Mouse (Mus musculus) embryonic facial prominence, embryonic 11.5 days (tissue): Measurements from ENCODE around the gene Zfp800. TPM values are rescaled to one million over a fixed set of nuclear protein-coding genes. Genes with fewer than 3 reads are reported as not detected.

Source experiments
- ATAC-seq: fragments of 200-750 bp; cut with Nextera tagmentation; replicated peaks from 2 replicates; pipeline ENCODE4 v1.8.0; 2017; ENCODE audit warnings: low read depth; ENCODE audit not compliant: insufficient number of reproducible peaks, low FRiP score, low TSS enrichment
- DNase-seq: peaks from one replicate; pipeline ENCODE4 v3.0.0-alpha.2; 2015; ENCODE audit warnings: low spot score
- H3K27ac ChIP-seq: fragments of 300-500 bp; sonication (generic); replicated peaks from 2 replicates; pipeline ENCODE4 v1.5.1; 2014; ENCODE audit warnings: mild to moderate bottlenecking, low read depth, low read length, control low read depth
- H3K27me3 ChIP-seq: fragments of 300-500 bp; sonication (generic); 2 replicates; pipeline ENCODE4 v1.6.1; 2014; ENCODE audit warnings: mild to moderate bottlenecking, low read length, moderate library complexity, mixed read lengths; ENCODE audit not compliant: control insufficient read depth, insufficient read depth
- H3K36me3 ChIP-seq: fragments of 300-500 bp; sonication (generic); replicated peaks from 2 replicates; pipeline ENCODE4 v1.6.1; 2014; ENCODE audit warnings: low read depth, mild to moderate bottlenecking, low read length, moderate library complexity, mixed read lengths; ENCODE audit not compliant: control insufficient read depth, insufficient read depth
- H3K4me1 ChIP-seq: fragments of 300-500 bp; sonication (generic); 2 replicates; pipeline ENCODE4 v1.6.1; 2014; ENCODE audit warnings: low read length, mixed read lengths; ENCODE audit not compliant: control insufficient read depth, insufficient read depth
- H3K4me2 ChIP-seq: fragments of 300-500 bp; sonication (generic); 2 replicates; pipeline ENCODE4 v1.6.1; 2014; ENCODE audit warnings: low read depth, mild to moderate bottlenecking, control low read depth, low read length, moderate library complexity
- H3K4me3 ChIP-seq: fragments of 300-500 bp; sonication (generic); 2 replicates; pipeline ENCODE4 v1.5.1; 2014; ENCODE audit warnings: low read depth, low read length, control low read depth
- H3K9ac ChIP-seq: fragments of 300-500 bp; sonication (generic); replicated peaks from 2 replicates; pipeline ENCODE4 v1.6.1; 2014; ENCODE audit warnings: mild to moderate bottlenecking, control low read depth, low read length
- H3K9me3 ChIP-seq: fragments of 300-500 bp; sonication (generic); replicated peaks from 2 replicates; pipeline ENCODE4 v1.6.1; 2016; ENCODE audit warnings: mild to moderate bottlenecking, low read length, inconsistent platforms, mixed read lengths; ENCODE audit not compliant: control insufficient read depth
- WGBS: fragments of 180-500 bp; shearing (Covaris S2); extraction: QIAGEN DNeasy Blood & Tissue Kit; methylation state at CpG from one replicate; pipeline ENCODE4 v1.1.7; 2014; 5-methylcytosine and 5-hydroxymethylcytosine counted together
- polyA plus RNA-seq: library from polyadenylated mRNA; unstranded; fragments of >200 nt; fragmentation: Nextera tagmentation; extraction: Ambion mirVana; gene quantifications from 2 replicates; pipeline ENCODE4 v1.2.1, GENCODE M21; 2014

Zfp800 gene
- polyA plus RNA-seq, 1 experiment from 2014 or later, result 20.2 TPM

- Histone ChIP-seq H3K36me3 (no peaks in the 10 kb centered on the region), H3K27ac (no peak overlapping the region), H3K4me3 (no peak overlapping the region), H3K4me1 (no peaks in the 10 kb centered on the region), H3K9ac (no peak overlapping the region), H3K4me2 (no peak overlapping the region), H3K9me3 (no peaks in the 10 kb centered on the region), H3K27me3 (no peaks in the 10 kb centered on the region)
- WGBS, result 81% methylated on average over 5 of the region's 5 CpGs
- ATAC-seq (no peak), DNase-seq (no peak)
Measured at GRCm38 (mm10) chr6:28342863-28343262, 54.9 kb downstream of the Zfp800 start.

- Histone ChIP-seq H3K9me3 (no peaks in the 10 kb centered on the region), H3K4me1 (no peaks in the 10 kb centered on the region), H3K27ac (no peak overlapping the region), H3K9ac (no peak overlapping the region), H3K27me3 (no peaks in the 10 kb centered on the region), H3K4me2 (no peak overlapping the region), H3K36me3 (no peaks in the 10 kb centered on the region), H3K4me3 (no peak overlapping the region)
- no peak for DNase-seq
- ATAC-seq, result no peak
- WGBS, result 81% methylated on average over 4 of the region's 4 CpGs
Measured at GRCm38 (mm10) chr6:28341174-28341573, 56.6 kb downstream of the Zfp800 start.

GRCm38 (mm10) chr6:28339410-28339809 is 58.4 kb downstream of the Zfp800 start:
- no peak for DNase-seq
- no peak overlapping the region for H3K4me2 ChIP-seq
- no peaks in the 10 kb centered on the region for H3K4me1 ChIP-seq
- WGBS, result 83% methylated on average over 5 of the region's 5 CpGs
- H3K36me3 ChIP-seq, result no peaks in the 10 kb centered on the region
- H3K9me3 ChIP-seq, result no peaks in the 10 kb centered on the region
- H3K9ac ChIP-seq, result no peak overlapping the region
- no peak overlapping the region for H3K27ac ChIP-seq
- no peak overlapping the region for H3K4me3 ChIP-seq
- ATAC-seq, result no peak
- H3K27me3 ChIP-seq, result no peaks in the 10 kb centered on the region

GRCm38 (mm10) chr6:28333696-28334095 is 64.1 kb downstream of the Zfp800 start:
- H3K4me2 ChIP-seq, result no peak overlapping the region
- no peak for DNase-seq
- H3K9ac ChIP-seq, result no peak overlapping the region
- no peaks in the 10 kb centered on the region for H3K27me3 ChIP-seq
- WGBS, result 83% methylated on average over 5 of the region's 5 CpGs
- no peaks in the 10 kb centered on the region for H3K36me3 ChIP-seq
- H3K9me3 ChIP-seq, result no peaks in the 10 kb centered on the region
- ATAC-seq, result no peak
- no peak overlapping the region for H3K27ac ChIP-seq
- H3K4me3 ChIP-seq, result no peak overlapping the region
- no peaks in the 10 kb centered on the region for H3K4me1 ChIP-seq

- no peak overlapping the region for H3K9ac ChIP-seq
- DNase-seq (no peak), ATAC-seq (no peak)
- no peak overlapping the region for H3K4me2 ChIP-seq
- H3K27ac ChIP-seq, result no peak overlapping the region
- H3K36me3 ChIP-seq, result no peaks in the 10 kb centered on the region
- H3K27me3 ChIP-seq, result no peaks in the 10 kb centered on the region
- H3K4me1 ChIP-seq, result no peaks in the 10 kb centered on the region
- 90% methylated on average over 3 of the region's 3 CpGs for WGBS
- H3K9me3 ChIP-seq, result no peaks in the 10 kb centered on the region
- no peak overlapping the region for H3K4me3 ChIP-seq
Measured at GRCm38 (mm10) chr6:28332546-28332945, 65.3 kb downstream of the Zfp800 start.

GRCm38 (mm10) chr6:28329815-28330214 is 68.0 kb downstream of the Zfp800 start:
- Histone ChIP-seq H3K4me3 (no peak overlapping the region), H3K27me3 (no peaks in the 10 kb centered on the region), H3K27ac (no peak overlapping the region), H3K9me3 (no peaks in the 10 kb centered on the region), H3K9ac (no peak overlapping the region), H3K4me2 (no peak overlapping the region), H3K4me1 (no peaks in the 10 kb centered on the region), H3K36me3 (no peaks in the 10 kb centered on the region)
- no peak for DNase-seq
- ATAC-seq, result no peak
- WGBS, result 51% methylated on average over 6 of the region's 6 CpGs

- H3K36me3 ChIP-seq, result no peaks in the 10 kb centered on the region
- DNase-seq (no peak), ATAC-seq (no peak)
- no peak overlapping the region for H3K4me2 ChIP-seq
- no peaks in the 10 kb centered on the region for H3K9me3 ChIP-seq
- no peaks in the 10 kb centered on the region for H3K27me3 ChIP-seq
- no peaks in the 10 kb centered on the region for H3K4me1 ChIP-seq
- no peak overlapping the region for H3K27ac ChIP-seq
- no peak overlapping the region for H3K4me3 ChIP-seq
- WGBS, result 67% methylated on average over 10 of the region's 10 CpGs
- no peak overlapping the region for H3K9ac ChIP-seq
Measured at GRCm38 (mm10) chr6:28329002-28329596, 68.7 kb downstream of the Zfp800 start.

GRCm38 (mm10) chr6:28326720-28327119 is 71.1 kb downstream of the Zfp800 start:
- Histone ChIP-seq H3K27ac (no peak overlapping the region), H3K9me3 (no peaks in the 10 kb centered on the region), H3K9ac (no peak overlapping the region), H3K4me2 (no peak overlapping the region), H3K36me3 (no peaks in the 10 kb centered on the region), H3K4me3 (no peak overlapping the region), H3K27me3 (no peaks in the 10 kb centered on the region), H3K4me1 (no peaks in the 10 kb centered on the region)
- ATAC-seq (no peak), DNase-seq (no peak)
- 88% methylated on average over 3 of the region's 3 CpGs for WGBS
